Mouse (Mus musculus): ENCODE data around the gene Olfr1506.
"Not testable (repeated sequence)": the region's sequence is repeated elsewhere in the genome, so short reads cannot be mapped to it uniquely, and the experiment has no call there.

The Olfr1506 gene

GRCm38 (mm10) chr2:90224393-90224792, at the start of gene Olfr1506:
TSS of gene Olfr1506 (minus strand) at chr2:90224493.
- not testable (repeated sequence) for DNase-seq (ENCODE audit: low read depth, low spot score)

DNA sequence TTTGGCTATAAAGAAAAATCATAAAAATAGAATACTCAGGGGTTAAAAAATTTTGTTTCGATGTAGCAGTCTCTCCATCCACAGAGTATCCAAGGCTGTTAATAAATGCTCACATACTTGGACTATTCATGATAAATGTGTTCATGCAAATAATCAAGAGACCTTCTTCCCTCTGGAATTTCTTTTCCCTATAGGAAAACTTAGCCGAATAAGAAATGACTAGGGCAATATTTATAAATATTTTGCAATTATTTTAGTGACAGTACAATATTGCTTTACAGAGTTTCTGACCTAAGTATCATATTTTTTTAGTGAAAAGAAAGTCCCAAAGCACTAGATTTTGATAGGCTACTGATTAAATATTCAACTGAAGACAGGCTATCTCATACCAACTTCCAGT, 46.6 kb upstream of the Olfr1506 start, which contains the start of gene Olfr1271:
Gene Olfr1271, minus strand, starts transcription at position 101 of the 400 bp plus-strand sequence.
- no peak for DNase-seq (ENCODE audit: low read depth, low spot score)

- DNase-seq (ENCODE audit: low read depth, low spot score): no peak
These were observed 33.2 kb upstream of the Olfr1506 start, which contains the start of gene Olfr142 for GRCm38 (mm10) chr2:90257492-90257891. TSS of gene Olfr142 (minus strand) at chr2:90257592.

GRCm38 (mm10) chr2:90199606-90200005, 24.7 kb downstream of the Olfr1506 start:
- not testable (repeated sequence) for DNase-seq (ENCODE audit: low read depth, low spot score)

DNA sequence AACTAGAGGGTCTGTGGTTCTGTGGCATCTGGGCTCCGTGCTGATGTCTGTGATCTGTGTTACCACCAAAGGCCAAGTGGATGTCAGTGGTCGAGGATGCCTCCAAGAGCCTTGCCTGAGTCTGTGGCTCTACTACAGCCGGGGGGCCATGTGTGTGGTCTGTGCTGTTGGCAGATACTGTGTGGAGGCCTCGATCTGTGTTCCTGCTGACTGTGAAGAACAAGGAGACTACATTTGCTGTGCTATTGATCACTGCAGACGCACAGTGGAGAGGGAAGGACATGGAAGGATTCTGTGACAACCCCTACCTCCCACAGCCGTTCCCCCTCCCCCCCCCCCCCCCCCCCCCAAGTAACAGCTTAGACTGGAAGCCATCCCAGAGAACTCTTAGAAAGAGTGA, 29.0 kb downstream of the Olfr1506 start:
- not testable (repeated sequence) for DNase-seq (ENCODE audit: low read depth, low spot score)

DNA sequence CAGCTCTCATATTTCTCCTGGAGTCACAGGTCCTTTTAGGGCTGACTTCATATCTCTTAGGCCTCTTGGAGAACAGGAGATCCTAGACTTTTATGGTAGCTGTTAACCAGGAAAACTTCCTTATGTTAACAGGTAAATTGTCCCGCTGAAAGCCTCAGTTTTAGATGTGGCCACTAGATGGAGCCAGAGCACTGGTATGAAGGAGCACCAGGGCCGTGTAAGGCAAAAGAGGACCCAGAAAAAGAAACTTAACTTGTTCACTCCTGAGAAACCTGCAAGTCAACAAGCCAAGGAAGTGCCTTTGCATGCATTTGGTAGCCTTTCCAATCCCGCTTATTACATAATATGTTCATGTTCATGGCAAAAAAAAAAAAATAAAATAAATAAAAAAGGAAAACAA, 29.5 kb downstream of the Olfr1506 start:
- DNase-seq (ENCODE audit: low read depth, low spot score): not testable (repeated sequence)

GRCm38 (mm10) chr2:90187082-90187481, 37.2 kb downstream of the Olfr1506 start:
- DNase-seq (ENCODE audit: low read depth, low spot score): not testable (repeated sequence)

DNA sequence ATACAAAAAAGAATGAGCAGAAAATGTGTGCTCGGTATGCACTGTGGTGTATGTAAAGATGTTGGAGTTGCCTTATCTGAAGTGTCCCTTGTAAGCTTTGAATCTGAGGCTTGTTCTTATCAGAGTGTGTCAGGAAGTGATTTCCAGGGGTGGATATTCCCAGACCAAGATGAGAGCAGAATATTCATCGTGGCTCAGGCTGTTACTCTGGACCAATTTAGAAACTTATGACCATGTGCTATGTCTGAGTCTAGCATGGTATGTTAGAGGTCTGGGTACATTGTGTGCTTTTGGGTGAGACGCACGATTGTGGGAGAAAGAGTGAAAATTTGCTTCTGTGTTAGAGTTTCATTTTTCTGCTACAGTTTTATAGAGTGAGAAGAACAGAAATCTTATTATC, 38.2 kb downstream of the Olfr1506 start:
- not testable (repeated sequence) for DNase-seq (ENCODE audit: low read depth, low spot score)

Measured in WW6 (cell line).